Mouse (Mus musculus) thymus, adult 2 months (tissue): ENCODE data around the gene Secisbp2l.

ENCODE experiments used
- CTCF ChIP-seq: fragments of 200-500 bp; IDR thresholded peaks from 2 replicates; pipeline ENCODE4 v1.5.1; 2012; ENCODE audit warnings: mild to moderate bottlenecking, control low read depth, low read length, moderate library complexity, borderline replicate concordance; ENCODE audit not compliant: control insufficient read depth, poor library complexity, insufficient read depth; ENCODE audit errors: extremely low read depth
- POLR2A ChIP-seq: fragments of 200-500 bp; IDR thresholded peaks from 2 replicates; pipeline ENCODE4 v1.6.1; 2012; ENCODE audit warnings: mild to moderate bottlenecking, low read length, control low read depth, moderate library complexity; ENCODE audit not compliant: control insufficient read depth, poor library complexity, insufficient read depth; ENCODE audit errors: extremely low read depth

- TF ChIP-seq CTCF (no peak), POLR2A (no peak)
These were observed 79.8 kb downstream of the Secisbp2l start for GRCm38 (mm10) chr2:125702851-125703250.
